Mouse (Mus musculus): Measurements from ENCODE around the gene Hsf4. TPM values are rescaled to one million over a fixed set of nuclear protein-coding genes. Genes with fewer than 3 reads are reported as not detected.

Gene Hsf4
- polyA plus RNA-seq, 1 experiment from 2014 or later, result 0.79 TPM

GRCm38 (mm10) chr8:105276292-105277120 lies 6.9 kb downstream of the Hsf4 start:
- Histone ChIP-seq H3K4me1 (replicated peaks; ENCODE audit: control insufficient read depth, insufficient read depth, low read length) (peaks cover 20% of the 10 kb centered on the region), H3K27me3 (ENCODE audit: control insufficient read depth, insufficient read depth, low read length) (peaks cover 89% of the 10 kb centered on the region), H3K4me3 (replicated peaks; ENCODE audit: low read length) (peak overlapping the region; percentile 38), H3K36me3 (replicated peaks; ENCODE audit: control insufficient read depth, insufficient read depth) (peaks cover 15% of the 10 kb centered on the region), H3K4me2 (replicated peaks) (peak overlapping the region; percentile 83), H3K27ac (no peak overlapping the region), H3K9ac (peak overlapping the region; percentile 49), H3K9me3 (ENCODE audit: control insufficient read depth, low read length) (no peaks in the 10 kb centered on the region)
- ATAC-seq (ENCODE audit: low FRiP score) (peak; percentile 65), DNase-seq (ENCODE audit: low spot score) (no peak)
- WGBS, result 2% methylated on average over 30 of the region's 30 CpGs

- 3% methylated on average over 28 of the region's 28 CpGs for WGBS
- Histone ChIP-seq H3K9ac (no peak overlapping the region), H3K4me1 (replicated peaks; ENCODE audit: control insufficient read depth, insufficient read depth, low read length) (peaks cover 20% of the 10 kb centered on the region), H3K4me2 (replicated peaks) (peak overlapping the region; percentile 39), H3K27me3 (ENCODE audit: control insufficient read depth, insufficient read depth, low read length) (peaks cover 65% of the 10 kb centered on the region), H3K36me3 (replicated peaks; ENCODE audit: control insufficient read depth, insufficient read depth) (peaks cover 34% of the 10 kb centered on the region), H3K27ac (no peak overlapping the region), H3K9me3 (ENCODE audit: control insufficient read depth, low read length) (no peaks in the 10 kb centered on the region), H3K4me3 (replicated peaks; ENCODE audit: low read length) (peak overlapping the region; percentile 2; the same call in 1 of the 2 replicates)
- DNase-seq (ENCODE audit: low spot score) (peak; percentile 70), ATAC-seq (ENCODE audit: low FRiP score) (peak; percentile 59; the same call in 1 of the 2 replicates)
Measured at GRCm38 (mm10) chr8:105278911-105279334, 9.3 kb downstream of the Hsf4 start.

GRCm38 (mm10) chr8:105280567-105280966 lies 11.0 kb downstream of the Hsf4 start:
- H3K4me1 ChIP-seq (replicated peaks; ENCODE audit: control insufficient read depth, insufficient read depth, low read length), result peaks cover 19% of the 10 kb centered on the region
- H3K4me2 ChIP-seq (replicated peaks), result no peak overlapping the region
- 68% methylated on average over 3 of the region's 3 CpGs for WGBS
- peaks cover 47% of the 10 kb centered on the region for H3K36me3 ChIP-seq (replicated peaks; ENCODE audit: control insufficient read depth, insufficient read depth)
- H3K9ac ChIP-seq, result no peak overlapping the region
- peaks cover 48% of the 10 kb centered on the region for H3K27me3 ChIP-seq (ENCODE audit: control insufficient read depth, insufficient read depth, low read length)
- DNase-seq (ENCODE audit: low spot score), result no peak
- H3K4me3 ChIP-seq (replicated peaks; ENCODE audit: low read length), result no peak overlapping the region
- H3K27ac ChIP-seq, result no peak overlapping the region
- no peak for ATAC-seq (ENCODE audit: low FRiP score)
- H3K9me3 ChIP-seq (ENCODE audit: control insufficient read depth, low read length), result no peaks in the 10 kb centered on the region

- ATAC-seq (ENCODE audit: low FRiP score) (no peak), DNase-seq (ENCODE audit: low spot score) (no peak)
- Histone ChIP-seq H3K9ac (no peak overlapping the region), H3K4me3 (replicated peaks; ENCODE audit: low read length) (no peak overlapping the region), H3K27me3 (ENCODE audit: control insufficient read depth, insufficient read depth, low read length) (peaks cover 37% of the 10 kb centered on the region), H3K4me2 (replicated peaks) (no peak overlapping the region), H3K9me3 (ENCODE audit: control insufficient read depth, low read length) (no peaks in the 10 kb centered on the region), H3K36me3 (replicated peaks; ENCODE audit: control insufficient read depth, insufficient read depth) (peaks cover 57% of the 10 kb centered on the region), H3K27ac (no peak overlapping the region), H3K4me1 (replicated peaks; ENCODE audit: control insufficient read depth, insufficient read depth, low read length) (peaks cover 22% of the 10 kb centered on the region)
- 93% methylated on average over 12 of the region's 12 CpGs for WGBS
Measured at GRCm38 (mm10) chr8:105281821-105282220, 12.2 kb downstream of the Hsf4 start.

- Histone ChIP-seq H3K4me1 (replicated peaks; ENCODE audit: control insufficient read depth, insufficient read depth, low read length) (peaks cover 26% of the 10 kb centered on the region), H3K36me3 (replicated peaks; ENCODE audit: control insufficient read depth, insufficient read depth) (peaks cover 57% of the 10 kb centered on the region), H3K27me3 (ENCODE audit: control insufficient read depth, insufficient read depth, low read length) (peaks cover 33% of the 10 kb centered on the region), H3K9me3 (ENCODE audit: control insufficient read depth, low read length) (no peaks in the 10 kb centered on the region), H3K4me3 (replicated peaks; ENCODE audit: low read length) (no peak overlapping the region), H3K27ac (no peak overlapping the region), H3K9ac (no peak overlapping the region), H3K4me2 (replicated peaks) (no peak overlapping the region)
- ATAC-seq (ENCODE audit: low FRiP score) (no peak), DNase-seq (ENCODE audit: low spot score) (no peak)
- WGBS, result 90% methylated on average over 4 of the region's 4 CpGs
Measured at GRCm38 (mm10) chr8:105282239-105282638, 12.6 kb downstream of the Hsf4 start.

- Histone ChIP-seq H3K4me2 (replicated peaks) (no peak overlapping the region), H3K36me3 (replicated peaks; ENCODE audit: control insufficient read depth, insufficient read depth) (peaks cover 57% of the 10 kb centered on the region), H3K27ac (no peak overlapping the region), H3K4me3 (replicated peaks; ENCODE audit: low read length) (no peak overlapping the region), H3K9ac (no peak overlapping the region), H3K4me1 (replicated peaks; ENCODE audit: control insufficient read depth, insufficient read depth, low read length) (peaks cover 33% of the 10 kb centered on the region), H3K9me3 (ENCODE audit: control insufficient read depth, low read length) (no peaks in the 10 kb centered on the region), H3K27me3 (ENCODE audit: control insufficient read depth, insufficient read depth, low read length) (peaks cover 24% of the 10 kb centered on the region)
- WGBS, result 28% methylated on average over 23 of the region's 23 CpGs
- no peak for DNase-seq (ENCODE audit: low spot score)
- no peak for ATAC-seq (ENCODE audit: low FRiP score)
Measured at GRCm38 (mm10) chr8:105283074-105283473, 13.5 kb downstream of the Hsf4 start.

GRCm38 (mm10) chr8:105285514-105285913 lies 15.9 kb downstream of the Hsf4 start:
- DNase-seq (ENCODE audit: low spot score) (no peak), ATAC-seq (ENCODE audit: low FRiP score) (no peak)
- Histone ChIP-seq H3K4me3 (replicated peaks; ENCODE audit: low read length) (no peak overlapping the region), H3K27ac (no peak overlapping the region), H3K27me3 (ENCODE audit: control insufficient read depth, insufficient read depth, low read length) (0 out of 2 replicates have a peak, but pooled peaks cover 5% of the 10 kb centered on the region), H3K9me3 (ENCODE audit: control insufficient read depth, low read length) (no peaks in the 10 kb centered on the region), H3K9ac (no peak overlapping the region), H3K4me2 (replicated peaks) (peak overlapping the region; percentile 66; the same call in 1 of the 2 replicates), H3K4me1 (replicated peaks; ENCODE audit: control insufficient read depth, insufficient read depth, low read length) (peaks cover 35% of the 10 kb centered on the region), H3K36me3 (replicated peaks; ENCODE audit: control insufficient read depth, insufficient read depth) (peaks cover 48% of the 10 kb centered on the region)
- 36% methylated on average over 12 of the region's 12 CpGs for WGBS

- ATAC-seq (ENCODE audit: low FRiP score), result no peak
- H3K4me2 ChIP-seq (replicated peaks), result peak overlapping the region; percentile 66
- 0 out of 2 replicates have a peak, but pooled peaks cover 8% of the 10 kb centered on the region for H3K27me3 ChIP-seq (ENCODE audit: control insufficient read depth, insufficient read depth, low read length)
- H3K4me1 ChIP-seq (replicated peaks; ENCODE audit: control insufficient read depth, insufficient read depth, low read length), result peaks cover 42% of the 10 kb centered on the region
- DNase-seq (ENCODE audit: low spot score), result no peak
- peak overlapping the region; percentile 20; the same call in 1 of the 2 replicates for H3K9ac ChIP-seq
- H3K36me3 ChIP-seq (replicated peaks; ENCODE audit: control insufficient read depth, insufficient read depth), result peaks cover 38% of the 10 kb centered on the region
- 86% methylated on average over 4 of the region's 4 CpGs for WGBS
- peak overlapping the region; percentile 11 for H3K4me3 ChIP-seq (replicated peaks; ENCODE audit: low read length)
- no peak overlapping the region for H3K27ac ChIP-seq
- H3K9me3 ChIP-seq (ENCODE audit: control insufficient read depth, low read length), result no peaks in the 10 kb centered on the region
Measured at GRCm38 (mm10) chr8:105286907-105287306, 17.3 kb downstream of the Hsf4 start.

- DNase-seq (ENCODE audit: low spot score) (no peak), ATAC-seq (ENCODE audit: low FRiP score) (no peak)
- Histone ChIP-seq H3K4me1 (replicated peaks; ENCODE audit: control insufficient read depth, insufficient read depth, low read length) (peaks cover 42% of the 10 kb centered on the region), H3K4me3 (replicated peaks; ENCODE audit: low read length) (peak overlapping the region; percentile 43), H3K36me3 (replicated peaks; ENCODE audit: control insufficient read depth, insufficient read depth) (peaks cover 25% of the 10 kb centered on the region), H3K27me3 (ENCODE audit: control insufficient read depth, insufficient read depth, low read length) (0 out of 2 replicates have a peak, but pooled peaks cover 8% of the 10 kb centered on the region), H3K4me2 (replicated peaks) (peak overlapping the region; percentile 66), H3K27ac (peak overlapping the region; percentile 89), H3K9me3 (ENCODE audit: control insufficient read depth, low read length) (no peaks in the 10 kb centered on the region), H3K9ac (peak overlapping the region; percentile 50)
- 85% methylated on average over 5 of the region's 5 CpGs for WGBS
Measured at GRCm38 (mm10) chr8:105288231-105288630, 18.6 kb downstream of the Hsf4 start.
